In the genomic region with DNA sequence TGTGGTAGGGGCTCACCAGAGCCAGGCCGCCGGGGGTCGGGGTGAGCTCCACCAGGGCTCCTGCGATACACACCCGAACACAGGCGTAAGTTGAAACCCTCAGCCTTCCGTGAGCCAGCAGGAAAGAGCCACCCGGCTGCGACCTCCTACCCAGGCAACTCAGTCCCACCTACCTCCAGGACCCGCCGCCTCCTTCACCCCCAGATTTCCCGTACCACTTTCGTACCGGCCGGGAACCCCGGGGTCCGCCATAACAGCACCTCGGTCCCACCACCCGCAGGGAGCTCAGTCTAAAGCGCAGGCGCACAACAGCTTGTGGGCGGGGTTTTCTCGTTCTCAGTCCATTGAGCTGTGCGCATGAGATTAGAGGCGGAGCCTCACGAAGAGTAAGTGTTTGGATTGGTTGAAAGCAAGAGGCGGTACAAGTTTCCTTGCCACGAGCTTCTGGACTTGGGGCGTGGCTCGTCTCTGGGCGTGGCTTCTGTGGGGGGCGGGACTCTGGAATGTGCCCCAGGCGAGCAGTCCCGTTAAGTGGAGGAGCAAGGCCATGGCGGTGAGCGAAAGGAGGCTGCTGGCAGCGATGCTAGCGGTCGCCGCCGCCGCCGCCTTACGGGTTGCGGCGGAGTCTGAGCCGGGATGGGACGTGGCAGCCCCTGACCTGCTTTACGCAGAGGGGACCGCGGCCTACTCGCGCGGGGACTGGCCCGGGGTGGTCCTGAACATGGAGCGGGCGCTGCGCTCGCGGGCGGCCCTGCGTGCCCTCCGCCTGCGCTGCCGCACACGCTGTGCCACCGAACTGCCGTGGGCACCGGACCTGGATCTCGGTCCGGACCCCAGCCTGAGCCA, we compare ENCODE assay signal across 8 mouse cellular contexts. TPM values are rescaled to one million over a fixed set of nuclear protein-coding genes. Genes with fewer than 3 reads are reported as not detected.
DNase-seq lines count a peak whose midpoint lies in the region; ATAC-seq and TF ChIP-seq lines count a peak whose summit lies in the region.

A gene (minus strand): TSS at position 303 of the 846 bp plus-strand sequence.
A gene (plus strand): TSS at position 506 of the 846 bp plus-strand sequence.

- WGBS in forebrain, embryonic 11.5 days, result under 1% methylated on average over 65 of the region's 71 CpGs
- WGBS in heart, embryonic 16.5 days, result under 1% methylated on average over 71 of the region's 71 CpGs
- under 1% methylated on average over 71 of the region's 71 CpGs for WGBS in liver, embryonic 15.5 days (ENCODE audit: insufficient replicate concordance)
- under 1% methylated on average over 69 of the region's 71 CpGs for WGBS in neural tube, embryonic 12.5 days

- H3K27ac ChIP-seq in CH12.LX (ENCODE audit: insufficient read depth, low read depth), result no peak within 1 kb of the TSS
- no peak within 1 kb of the TSS for H3K27ac ChIP-seq in forebrain, embryonic 11.5 days (ENCODE audit: low read depth, low read length)
- H3K27ac ChIP-seq in heart, embryonic 16.5 days (ENCODE audit: low read length), result peak within 1 kb of the TSS; percentile 72
- peak within 1 kb of the TSS; percentile 49 for H3K27ac ChIP-seq in liver, embryonic 15.5 days (replicated peaks)
- no peak within 1 kb of the TSS; the same call in 1 of the 2 replicates for H3K27ac ChIP-seq in neural tube, embryonic 12.5 days

- TF ChIP-seq POLR2A in CH12.LX (IDR thresholded peaks at IDR 0.05; ENCODE audit: low read depth, low read length), result peak; percentile 96

- TF ChIP-seq EP300 in CH12.LX (IDR thresholded peaks at IDR 0.05; ENCODE audit: low read length), result no peak

- TF ChIP-seq RAD21 in CH12.LX (IDR thresholded peaks at IDR 0.05; ENCODE audit: low read depth, low read length), result no peak

- H3K36me3 ChIP-seq in CH12.LX (replicated peaks in 1 of 2; ENCODE audit: control insufficient read depth in 1 of 2, insufficient read depth in 1 of 2, low read length in 1 of 2), result peaks cover 0 to 33% of the 10 kb centered on the region in 2 experiments
- no peaks in the 10 kb centered on the region for H3K36me3 ChIP-seq in forebrain, embryonic 11.5 days (ENCODE audit: control insufficient read depth, insufficient read depth, low read length)
- H3K36me3 ChIP-seq in heart, embryonic 16.5 days (ENCODE audit: control insufficient read depth, insufficient read depth), result 0 out of 2 replicates have a peak, but pooled peaks cover 7% of the 10 kb centered on the region
- peaks cover 10% of the 10 kb centered on the region for H3K36me3 ChIP-seq in liver, embryonic 15.5 days (replicated peaks)
- peaks cover 18% of the 10 kb centered on the region for H3K36me3 ChIP-seq in neural tube, embryonic 12.5 days

- DNase-seq in CH12.LX (ENCODE audit: extremely low read depth), result peak; percentile 100
- peak; percentile 100 for DNase-seq in c-Kit-positive CD71-positive TER-119-negative erythroid progenitor cells, embryonic 14.5 days (ENCODE audit: low read depth)
- peak; percentile 98 for DNase-seq in forebrain, embryonic 11.5 days (ENCODE audit: low spot score)
- DNase-seq in kidney, postnatal 36 days, result peak; percentile 100
- DNase-seq in telencephalon, adult 2 months (ENCODE audit: low read depth, low spot score), result peak; percentile 98

- dilution Hi-C loops in CH12.LX (cut with MboI; ENCODE audit: extremely low pct_ligation_motif_present, extremely low pct_unique_long_range_greater_than_20kb, low sequenced_read_pairs), result no loop called here

- H3K9ac ChIP-seq in CH12.LX (ENCODE audit: insufficient read depth, low read depth), result peak within 1 kb of the TSS; percentile 52
- peak within 1 kb of the TSS; percentile 70 for H3K9ac ChIP-seq in forebrain, embryonic 11.5 days (ENCODE audit: low read length)
- peak within 1 kb of the TSS; percentile 90 for H3K9ac ChIP-seq in heart, embryonic 16.5 days (ENCODE audit: low read length)
- peak within 1 kb of the TSS; percentile 75 for H3K9ac ChIP-seq in liver, embryonic 15.5 days
- H3K9ac ChIP-seq in neural tube, embryonic 12.5 days, result peak within 1 kb of the TSS; percentile 76

- no peak for TF ChIP-seq CTCF in CH12.LX (conservative IDR thresholded peaks at IDR 0.05 in 1 of 2, IDR thresholded peaks at IDR 0.05 in 1 of 2; ENCODE audit: low read depth in 2 of 2, low read length in 2 of 2)

- in situ Hi-C loops in CH12.LX (cut with MboI; ENCODE audit: low pct_ligation_motif_present, low pct_unique_long_range_greater_than_20kb, low sequenced_read_pairs), result no loop called here

- no peaks in the 10 kb centered on the region for H3K79me2 ChIP-seq in CH12.LX (replicated peaks; ENCODE audit: control insufficient read depth, extremely low read depth, insufficient read depth, poor library complexity, severe bottlenecking)

- no peaks in the 10 kb centered on the region for H3K9me3 ChIP-seq in CH12.LX (replicated peaks; ENCODE audit: low read length)
- H3K9me3 ChIP-seq in forebrain, embryonic 11.5 days (ENCODE audit: control insufficient read depth, low read length), result no peaks in the 10 kb centered on the region
- no peaks in the 10 kb centered on the region for H3K9me3 ChIP-seq in heart, embryonic 16.5 days (replicated peaks; ENCODE audit: control insufficient read depth, low read length)
- no peaks in the 10 kb centered on the region for H3K9me3 ChIP-seq in liver, embryonic 15.5 days (replicated peaks)
- no peaks in the 10 kb centered on the region for H3K9me3 ChIP-seq in neural tube, embryonic 12.5 days

- no peaks in the 10 kb centered on the region for H3K27me3 ChIP-seq in CH12.LX (replicated peaks)
- no peaks in the 10 kb centered on the region for H3K27me3 ChIP-seq in forebrain, embryonic 11.5 days (ENCODE audit: control insufficient read depth, insufficient read depth, low read length)
- no peaks in the 10 kb centered on the region for H3K27me3 ChIP-seq in heart, embryonic 16.5 days (ENCODE audit: control insufficient read depth, insufficient read depth, low read length)
- H3K27me3 ChIP-seq in liver, embryonic 15.5 days, result peaks cover 17% of the 10 kb centered on the region
- H3K27me3 ChIP-seq in neural tube, embryonic 12.5 days (replicated peaks), result no peaks in the 10 kb centered on the region

- peak within 1 kb of the TSS; percentile 83 to 92 (median 88) for H3K4me3 ChIP-seq in CH12.LX (replicated peaks in 1 of 3; ENCODE audit: low read depth in 2 of 3, low read length in 2 of 3, poor library complexity in 1 of 3)
- H3K4me3 ChIP-seq in forebrain, embryonic 11.5 days (ENCODE audit: low read depth, low read length), result peak within 1 kb of the TSS; percentile 84
- H3K4me3 ChIP-seq in heart, embryonic 16.5 days (ENCODE audit: low read length), result peak within 1 kb of the TSS; percentile 83
- H3K4me3 ChIP-seq in liver, embryonic 15.5 days (replicated peaks), result peak within 1 kb of the TSS; percentile 75
- peak within 1 kb of the TSS; percentile 89 for H3K4me3 ChIP-seq in neural tube, embryonic 12.5 days

- peaks cover 8 to 46% of the 10 kb centered on the region in 2 experiments for H3K4me1 ChIP-seq in CH12.LX (ENCODE audit: control insufficient read depth in 1 of 2, insufficient read depth in 2 of 2)
- H3K4me1 ChIP-seq in forebrain, embryonic 11.5 days (replicated peaks; ENCODE audit: control insufficient read depth, insufficient read depth, low read length), result peaks cover 3% of the 10 kb centered on the region
- peaks cover 9% of the 10 kb centered on the region for H3K4me1 ChIP-seq in heart, embryonic 16.5 days (ENCODE audit: control insufficient read depth, insufficient read depth, low read length)
- H3K4me1 ChIP-seq in liver, embryonic 15.5 days (replicated peaks), result peaks cover 29% of the 10 kb centered on the region
- peaks cover 6% of the 10 kb centered on the region; the same call in 1 of the 2 replicates for H3K4me1 ChIP-seq in neural tube, embryonic 12.5 days

- peak within 1 kb of the TSS; percentile 54 for H3K4me2 ChIP-seq in CH12.LX (ENCODE audit: insufficient read depth, low read depth, poor library complexity, severe bottlenecking)
- H3K4me2 ChIP-seq in forebrain, embryonic 11.5 days (ENCODE audit: low read depth, low read length, severe bottlenecking), result peak within 1 kb of the TSS; percentile 95
- peak within 1 kb of the TSS; percentile 86 for H3K4me2 ChIP-seq in heart, embryonic 16.5 days (ENCODE audit: low read depth, low read length)
- peak within 1 kb of the TSS; percentile 100 for H3K4me2 ChIP-seq in liver, embryonic 15.5 days
- peak within 1 kb of the TSS; percentile 92 for H3K4me2 ChIP-seq in neural tube, embryonic 12.5 days (replicated peaks)

- ATAC-seq in forebrain, embryonic 11.5 days (replicated peaks; ENCODE audit: low FRiP score), result peak; percentile 97
- peak; percentile 97 for ATAC-seq in heart, embryonic 16.5 days (replicated peaks; ENCODE audit: extremely low read depth, insufficient read depth, low FRiP score)
- ATAC-seq in liver, embryonic 15.5 days (ENCODE audit: insufficient read depth), result peak; percentile 96
- peak; percentile 97 for ATAC-seq in neural tube, embryonic 12.5 days (ENCODE audit: low FRiP score, low read depth)

TF ChIP-seq in CH12.LX, 34 proteins besides CTCF, POLR2A, EP300 and RAD21 (continues in another document):
- TF ChIP-seq JUND (conservative IDR thresholded peaks at IDR 0.05; ENCODE audit: low read depth, low read length), result no peak
- 0 out of 2 replicates have a peak, but pooled peaks have one; percentile 30 for TF ChIP-seq TBP (conservative IDR thresholded peaks at IDR 0.05; ENCODE audit: low read depth, low read length)
- TF ChIP-seq NELFE (IDR thresholded peaks at IDR 0.05; ENCODE audit: low read depth, low read length), result peak; percentile 88
- TF ChIP-seq IRF4 (IDR thresholded peaks at IDR 0.05; ENCODE audit: low read depth, low read length), result peak; percentile 32; the same call in 1 of the 2 replicates
- peak; percentile 69 for TF ChIP-seq ZMIZ1 (IDR thresholded peaks at IDR 0.05; ENCODE audit: low read depth, low read length)
- TF ChIP-seq KAT2A (IDR thresholded peaks at IDR 0.05; ENCODE audit: insufficient replicate concordance, low read length), result 0 out of 2 replicates have a peak, but pooled peaks have one; percentile 38

RNA-seq across cellular contexts. Expression of the first gene that starts in this region (rescaled TPM):
- total RNA-seq in CH12.LX (2012; rRNA removed) (7.5 and 8.7 TPM in 2 replicates), CH12.LX (2014; rRNA removed) (12.7 and 13.5 TPM in 2 replicates)
- 15.4 and 18.8 TPM in 2 replicates for polyA plus RNA-seq in CH12.LX (2012; ENCODE audit: insufficient read length, low read depth)
- 37.3 and 37.8 TPM in 2 replicates for polyA plus RNA-seq in forebrain, embryonic 11.5 days (2014; fragmentation: Nextera tagmentation; extraction: Ambion mirVana)
- polyA plus RNA-seq in heart, embryonic 16.5 days (2015; fragmentation: Nextera tagmentation; extraction: Ambion mirVana), result 22.5 and 23.4 TPM in 2 replicates
- polyA plus RNA-seq in liver, embryonic 15.5 days (2015; fragmentation: Nextera tagmentation; extraction: Ambion mirVana), result 11.4 and 11.5 TPM in 2 replicates
- polyA plus RNA-seq in neural tube, embryonic 12.5 days (2016; fragmentation: Nextera tagmentation; extraction: Ambion mirVana), result 39.8 and 40.9 TPM in 2 replicates

RNA-seq across cellular contexts. Expression of the second gene that starts in this region (rescaled TPM):
- total RNA-seq in CH12.LX (2012; rRNA removed) (11.3 and 14.8 TPM in 2 replicates), CH12.LX (2014; rRNA removed) (27.1 and 29.2 TPM in 2 replicates)
- 31.6 and 32.0 TPM in 2 replicates for polyA plus RNA-seq in CH12.LX (2012; ENCODE audit: insufficient read length, low read depth)
- polyA plus RNA-seq in forebrain, embryonic 11.5 days (2014; fragmentation: Nextera tagmentation; extraction: Ambion mirVana), result 16.8 and 17.8 TPM in 2 replicates
- polyA plus RNA-seq in heart, embryonic 16.5 days (2015; fragmentation: Nextera tagmentation; extraction: Ambion mirVana), result 28.2 and 29.3 TPM in 2 replicates
- polyA plus RNA-seq in liver, embryonic 15.5 days (2015; fragmentation: Nextera tagmentation; extraction: Ambion mirVana), result 8.0 and 9.2 TPM in 2 replicates
- polyA plus RNA-seq in neural tube, embryonic 12.5 days (2016; fragmentation: Nextera tagmentation; extraction: Ambion mirVana), result 14.8 and 15.0 TPM in 2 replicates

Comparison
In these comparisons a context has a peak if more than half of its experiments do, and no peak if none do; other contexts are left out.
1. H3K27ac ChIP-seq: peak in heart, embryonic 16.5 days (single experiment) and liver, embryonic 15.5 days (single experiment); none in CH12.LX (single experiment), forebrain, embryonic 11.5 days (single experiment) and neural tube, embryonic 12.5 days (single experiment).
2. Peak in every context shown above with its lines, with median percentiles within 50 percentile points of each other: DNase-seq, H3K4me2 ChIP-seq, H3K4me3 ChIP-seq, H3K9ac ChIP-seq and ATAC-seq.